Mouse (Mus musculus): Measurements from ENCODE around the gene Gm3138. TPM values are rescaled to one million over a fixed set of nuclear protein-coding genes. Genes with fewer than 3 reads are reported as not detected.
"Not testable (repeated sequence)": the region's sequence is repeated elsewhere in the genome, so short reads cannot be mapped to it uniquely, and the experiment has no call there.

Gm3138 gene
- not detected in 2 replicates for polyA plus RNA-seq (2014; fragmentation: Nextera tagmentation; extraction: Ambion mirVana)

GRCm38 (mm10) chr14:4249331-4249730, at the start of gene Gm3138:
Gene Gm3138, plus strand, starts transcription at chr14:4249631.
- not testable (repeated sequence) for H3K36me3 ChIP-seq (ENCODE audit: control insufficient read depth, insufficient read depth, low read length); H3K27me3 ChIP-seq (replicated peaks; ENCODE audit: control insufficient read depth, insufficient read depth, low read length); H3K4me3 ChIP-seq (ENCODE audit: low read depth, low read length); H3K9ac ChIP-seq (ENCODE audit: low read length); H3K4me2 ChIP-seq (ENCODE audit: low read length); ATAC-seq (replicated peaks; ENCODE audit: low FRiP score, low TSS enrichment, low read depth); H3K9me3 ChIP-seq (ENCODE audit: control insufficient read depth, low read length); H3K4me1 ChIP-seq (replicated peaks; ENCODE audit: control insufficient read depth, insufficient read depth, low read length); DNase-seq (ENCODE audit: low spot score); H3K27ac ChIP-seq (ENCODE audit: low read depth)
- no CpG with 5 or more reads among the region's 2 CpGs for WGBS

GRCm38 (mm10) chr14:4269238-4269950, 20.0 kb downstream of the Gm3138 start:
- H3K36me3 ChIP-seq (ENCODE audit: control insufficient read depth, insufficient read depth, low read length); H3K9me3 ChIP-seq (ENCODE audit: control insufficient read depth, low read length); H3K4me3 ChIP-seq (ENCODE audit: low read depth, low read length); H3K9ac ChIP-seq (ENCODE audit: low read length); H3K27me3 ChIP-seq (replicated peaks; ENCODE audit: control insufficient read depth, insufficient read depth, low read length); DNase-seq (ENCODE audit: low spot score); H3K4me2 ChIP-seq (ENCODE audit: low read length); H3K27ac ChIP-seq (ENCODE audit: low read depth); ATAC-seq (replicated peaks; ENCODE audit: low FRiP score, low TSS enrichment, low read depth); H3K4me1 ChIP-seq (replicated peaks; ENCODE audit: control insufficient read depth, insufficient read depth, low read length): not testable (repeated sequence)
- WGBS, result 92% methylated on average over 2 of the region's 2 CpGs

DNA sequence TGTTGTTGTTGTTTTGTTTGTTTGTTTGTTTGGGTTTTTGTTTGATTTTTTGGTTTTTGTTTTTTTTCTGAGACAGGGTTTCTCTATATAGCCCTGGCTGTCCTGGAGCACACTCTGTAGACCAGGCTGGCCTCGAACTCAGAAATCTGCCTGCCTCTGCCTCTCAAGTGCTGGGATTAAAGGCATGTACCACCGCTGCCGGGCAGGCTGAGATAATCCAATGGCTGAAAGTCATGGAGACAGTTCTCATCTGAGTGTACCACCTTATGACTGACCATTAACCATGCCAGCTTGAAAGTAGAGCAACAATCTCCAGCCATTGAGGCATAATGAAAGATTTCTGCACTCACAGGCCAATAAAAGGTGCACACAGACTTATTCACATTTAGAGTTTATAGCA, 30.4 kb downstream of the Gm3138 start:
- ATAC-seq (replicated peaks; ENCODE audit: low FRiP score, low TSS enrichment, low read depth); H3K27ac ChIP-seq (ENCODE audit: low read depth); H3K4me1 ChIP-seq (replicated peaks; ENCODE audit: control insufficient read depth, insufficient read depth, low read length); DNase-seq (ENCODE audit: low spot score); H3K9ac ChIP-seq (ENCODE audit: low read length); H3K27me3 ChIP-seq (replicated peaks; ENCODE audit: control insufficient read depth, insufficient read depth, low read length); H3K9me3 ChIP-seq (ENCODE audit: control insufficient read depth, low read length); H3K4me3 ChIP-seq (ENCODE audit: low read depth, low read length); H3K36me3 ChIP-seq (ENCODE audit: control insufficient read depth, insufficient read depth, low read length); H3K4me2 ChIP-seq (ENCODE audit: low read length): not testable (repeated sequence)
- 84% methylated on average over 2 of the region's 3 CpGs for WGBS

Other genes with a start within 250 kb of the Gm3138 start
- 0.11 TPM in 1 of 2 replicates, not detected in the other for gene Gm5796, start 225.7 kb upstream of the Gm3138 start, polyA plus RNA-seq (2014; fragmentation: Nextera tagmentation; extraction: Ambion mirVana)
- not detected in 2 replicates for gene Gm3115, start 165.5 kb upstream of the Gm3138 start, polyA plus RNA-seq (2014; fragmentation: Nextera tagmentation; extraction: Ambion mirVana)
- gene Gm8108, start 139.1 kb upstream of the Gm3138 start, polyA plus RNA-seq (2014; fragmentation: Nextera tagmentation; extraction: Ambion mirVana), result 0.51 and 0.59 TPM in 2 replicates
- gene Gm3127, start 84.6 kb upstream of the Gm3138 start, polyA plus RNA-seq (2014; fragmentation: Nextera tagmentation; extraction: Ambion mirVana), result not detected in 2 replicates
- 0.14 and 0.82 TPM in 2 replicates for gene Gm2974, start 67.1 kb upstream of the Gm3138 start, polyA plus RNA-seq (2014; fragmentation: Nextera tagmentation; extraction: Ambion mirVana)
- not detected in 2 replicates for gene Gm3149, start 67.7 kb downstream of the Gm3138 start, polyA plus RNA-seq (2014; fragmentation: Nextera tagmentation; extraction: Ambion mirVana)
- gene 2610042L04Rik, start 85.1 kb downstream of the Gm3138 start, polyA plus RNA-seq (2014; fragmentation: Nextera tagmentation; extraction: Ambion mirVana), result 0.38 TPM in 1 of 2 replicates, not detected in the other
- not detected in 2 replicates for gene Gm3159, start 147.9 kb downstream of the Gm3138 start, polyA plus RNA-seq (2014; fragmentation: Nextera tagmentation; extraction: Ambion mirVana)
- gene Gm3164, start 165.8 kb downstream of the Gm3138 start, polyA plus RNA-seq (2014; fragmentation: Nextera tagmentation; extraction: Ambion mirVana), result 0.36 TPM in 1 of 2 replicates, not detected in the other
- gene Gm3173, start 181.4 kb downstream of the Gm3138 start, polyA plus RNA-seq (2014; fragmentation: Nextera tagmentation; extraction: Ambion mirVana), result not detected in 2 replicates
- not detected in 2 replicates for gene Gm3182, start 232.1 kb downstream of the Gm3138 start, polyA plus RNA-seq (2014; fragmentation: Nextera tagmentation; extraction: Ambion mirVana)

All from intestine, embryonic 14.5 days (tissue).